Mouse (Mus musculus) CH12.LX (cell line): ENCODE results near the gene Fshr.

Experiments
- CTCF ChIP-seq, 2 experiments: IDR thresholded peaks in 1 of 2; conservative IDR thresholded peaks in 1 of 2; 2 replicates each; pipeline ENCODE4 v1.5.1; 2011 to 2012; ENCODE audit warnings: low read depth in 2 of 2, low read length in 2 of 2, improper control_type of control experiment in 1 of 2, inconsistent platforms in 1 of 2, mild to moderate bottlenecking in 1 of 2, moderate library complexity in 1 of 2
- EP300 ChIP-seq: IDR thresholded peaks from 2 replicates; pipeline ENCODE4 v1.6.1; 2011; ENCODE audit warnings: low read length, improper control_type of control experiment
- ETS1 ChIP-seq: conservative IDR thresholded peaks from 2 replicates; pipeline ENCODE4 v1.6.1; 2012; ENCODE audit warnings: low read depth, mild to moderate bottlenecking, inconsistent platforms, low read length, improper control_type of control experiment, moderate library complexity
- HCFC1 ChIP-seq: IDR thresholded peaks from 2 replicates; pipeline ENCODE4 v1.6.1; 2012; ENCODE audit warnings: low read depth, mild to moderate bottlenecking, inconsistent platforms, low read length, improper control_type of control experiment
- JUND ChIP-seq: conservative IDR thresholded peaks from 2 replicates; pipeline ENCODE4 v1.6.1; 2011; ENCODE audit warnings: low read depth, low read length, improper control_type of control experiment
- KAT2A ChIP-seq: IDR thresholded peaks from 2 replicates; pipeline ENCODE4 v1.6.1; 2012; ENCODE audit warnings: low read length, improper control_type of control experiment, inconsistent platforms; ENCODE audit not compliant: insufficient replicate concordance
- MAX ChIP-seq: IDR thresholded peaks from 2 replicates; pipeline ENCODE4 v1.6.1; 2011; ENCODE audit warnings: low read length, improper control_type of control experiment
- MAZ ChIP-seq: IDR thresholded peaks from 2 replicates; pipeline ENCODE4 v1.6.1; 2012; ENCODE audit warnings: low read depth, mild to moderate bottlenecking, inconsistent platforms, low read length, improper control_type of control experiment, moderate library complexity
- POLR2A ChIP-seq: IDR thresholded peaks from 2 replicates; pipeline ENCODE4 v1.6.1; 2011; ENCODE audit warnings: low read depth, mild to moderate bottlenecking, improper control_type of control experiment, low read length
- RCOR1 ChIP-seq: conservative IDR thresholded peaks from 2 replicates; pipeline ENCODE4 v1.6.1; 2012; ENCODE audit warnings: low read depth, mild to moderate bottlenecking, inconsistent platforms, low read length, improper control_type of control experiment
- SMC3 ChIP-seq: IDR thresholded peaks from 2 replicates; pipeline ENCODE4 v1.6.1; 2011; ENCODE audit warnings: low read depth, low read length, improper control_type of control experiment
- USF1 ChIP-seq: IDR thresholded peaks from 2 replicates; pipeline ENCODE4 v1.6.1; 2014; ENCODE audit warnings: low read depth, mild to moderate bottlenecking, inconsistent platforms, low read length, improper control_type of control experiment

- no peak for TF ChIP-seq MAZ
- no peak for TF ChIP-seq USF1
- TF ChIP-seq KAT2A: no peak
- TF ChIP-seq RCOR1: no peak
- no peak for TF ChIP-seq SMC3
- no peak for TF ChIP-seq HCFC1
- no peak for TF ChIP-seq POLR2A
- TF ChIP-seq JUND: no peak
- TF ChIP-seq EP300: no peak
- TF ChIP-seq CTCF (conservative IDR thresholded peaks at IDR 0.05 in 1 of 2, IDR thresholded peaks at IDR 0.05 in 1 of 2; ENCODE audit: low read depth in 2 of 2, low read length in 2 of 2): no peak
- no peak for TF ChIP-seq ETS1
- TF ChIP-seq MAX: no peak
Measured at GRCm38 (mm10) chr17:89062348-89062949, 138.0 kb downstream of the Fshr start.
